Mouse (Mus musculus) adrenal gland, postnatal 14 days (tissue): ENCODE data around the gene Zfp426. TPM values are rescaled to one million over a fixed set of nuclear protein-coding genes. Genes with fewer than 3 reads are reported as not detected.

Experiments
- DNase-seq: peaks from one replicate; pipeline ENCODE4 v3.0.0; 2021; ENCODE audit warnings: mixed read lengths
- total RNA-seq: library from RNA; stranded (reverse); gene quantifications from 2 replicates; pipeline ENCODE4 v1.2.3, GENCODE M21; 2021

Gene Zfp426
- total RNA-seq, 1 experiment from 2014 or later: 22.1 TPM

GRCm38 (mm10) chr9:20459377-20460317 is 32.9 kb downstream of the Zfp426 start, which contains the start of gene Zfp26:
TSS of gene Zfp26 (minus strand) at chr9:20460162.
- peak; percentile 86 for DNase-seq

GRCm38 (mm10) chr9:20453647-20454046 is 38.9 kb downstream of the Zfp426 start:
- no peak for DNase-seq

GRCm38 (mm10) chr9:20451493-20451892 is 41.1 kb downstream of the Zfp426 start:
- no peak for DNase-seq

- DNase-seq: no peak
These were observed 49.3 kb downstream of the Zfp426 start for GRCm38 (mm10) chr9:20443183-20443783.

GRCm38 (mm10) chr9:20430004-20430403 is 62.5 kb downstream of the Zfp426 start:
- DNase-seq: no peak

Other genes with a start within 250 kb of the Zfp426 start
- gene Olfr39, start 210.4 kb downstream of the Zfp426 start, total RNA-seq: not detected in 2 replicates
- not detected in 2 replicates for gene Olfr873, start 194.2 kb downstream of the Zfp426 start, total RNA-seq
- not detected in 2 replicates for gene Olfr18, start 156.7 kb downstream of the Zfp426 start, total RNA-seq
- 6.9 and 9.6 TPM in 2 replicates for gene Zfp560, start 107.6 kb downstream of the Zfp426 start, total RNA-seq
- gene Zfp26, start 32.6 kb downstream of the Zfp426 start, total RNA-seq: 22.6 and 23.8 TPM in 2 replicates
- gene Zfp266, start 28.7 kb upstream of the Zfp426 start, total RNA-seq: 44.0 and 46.2 TPM in 2 replicates
- 9.2 and 10.8 TPM in 2 replicates for gene Zfp846, start 88.5 kb upstream of the Zfp426 start, total RNA-seq
- 308 TPM in 2 replicates for gene Ubl5, start 150.1 kb upstream of the Zfp426 start, total RNA-seq
- gene Fbxl12, start 152.0 kb upstream of the Zfp426 start, total RNA-seq: 15.3 and 18.7 TPM in 2 replicates
- 20.1 and 20.2 TPM in 2 replicates for gene Pin1, start 159.3 kb upstream of the Zfp426 start, total RNA-seq